Mouse (Mus musculus) midbrain, embryonic 10.5 days (tissue): ENCODE data around the gene Slc25a22. TPM values are rescaled to one million over a fixed set of nuclear protein-coding genes. Genes with fewer than 3 reads are reported as not detected.
"Not testable (repeated sequence)": the region's sequence is repeated elsewhere in the genome, so short reads cannot be mapped to it uniquely, and the experiment has no call there.

Source experiments
- DNase-seq: peaks from one replicate; pipeline ENCODE4 v3.0.0-alpha.2; 2017; ENCODE audit warnings: low spot score
- H3K27ac ChIP-seq: fragments of 300-500 bp; sonication (generic); replicated peaks from 2 replicates; pipeline ENCODE4 v1.5.1; 2016; ENCODE audit warnings: mild to moderate bottlenecking
- H3K27me3 ChIP-seq: fragments of 300-500 bp; sonication (generic); 2 replicates; pipeline ENCODE4 v1.6.1; 2016; ENCODE audit warnings: low read depth, mild to moderate bottlenecking; ENCODE audit not compliant: poor library complexity, severe bottlenecking
- H3K36me3 ChIP-seq: fragments of 300-500 bp; sonication (generic); 2 replicates; pipeline ENCODE4 v1.6.1; 2016; ENCODE audit warnings: mild to moderate bottlenecking, moderate library complexity
- H3K4me1 ChIP-seq: fragments of 300-500 bp; sonication (generic); 2 replicates; pipeline ENCODE4 v1.6.1; 2016
- H3K4me3 ChIP-seq: fragments of 300-500 bp; sonication (generic); 2 replicates; pipeline ENCODE4 v1.5.1; 2016; ENCODE audit warnings: mild to moderate bottlenecking, moderate library complexity
- H3K9me3 ChIP-seq: fragments of 300-500 bp; sonication (generic); replicated peaks from 2 replicates; pipeline ENCODE4 v1.6.1; 2016; ENCODE audit warnings: mild to moderate bottlenecking
- WGBS: fragments of 180-500 bp; shearing (Covaris S2); methylation state at CpG from one replicate; pipeline ENCODE4 v1.1.7; 2016; 5-methylcytosine and 5-hydroxymethylcytosine counted together
- polyA plus RNA-seq: library from polyadenylated mRNA; unstranded; fragments of >200 nt; fragmentation: Nextera tagmentation; extraction: Ambion mirVana; gene quantifications from 2 replicates; pipeline ENCODE4 v1.2.1, GENCODE M21; 2016

Slc25a22 gene
- polyA plus RNA-seq, 1 experiment from 2014 or later = 43.7 TPM

DNA sequence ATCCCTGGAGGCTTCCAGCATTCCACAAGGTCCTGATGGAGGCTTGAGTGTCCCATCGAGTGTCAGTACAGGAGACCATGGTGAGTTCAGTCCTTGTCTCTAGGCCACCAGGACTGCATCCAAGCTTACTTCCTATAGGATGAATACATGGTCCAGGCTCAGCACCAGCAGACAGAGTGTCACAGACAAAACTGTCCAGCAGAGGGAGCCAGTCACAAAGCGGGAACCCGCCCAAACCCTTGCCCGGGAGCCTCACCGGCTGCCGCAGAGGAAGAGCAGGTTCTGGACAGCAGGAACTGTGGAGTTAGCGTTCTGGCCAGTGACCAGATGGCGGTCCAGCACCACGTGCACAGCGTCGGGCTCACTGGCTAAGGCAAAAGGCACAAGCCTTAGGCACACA, 28.9 kb downstream of the Slc25a22 start:
- no peaks in the 10 kb centered on the region for H3K27me3 ChIP-seq
- WGBS = 14% methylated on average over 11 of the region's 11 CpGs
- H3K27ac ChIP-seq = peak overlapping the region; percentile 69
- H3K4me1 ChIP-seq = peaks cover 16% of the 10 kb centered on the region
- peak overlapping the region; percentile 22; the same call in 1 of the 2 replicates for H3K4me3 ChIP-seq
- peaks cover 45% of the 10 kb centered on the region for H3K36me3 ChIP-seq
- no peaks in the 10 kb centered on the region for H3K9me3 ChIP-seq
- DNase-seq = peak; percentile 87

DNA sequence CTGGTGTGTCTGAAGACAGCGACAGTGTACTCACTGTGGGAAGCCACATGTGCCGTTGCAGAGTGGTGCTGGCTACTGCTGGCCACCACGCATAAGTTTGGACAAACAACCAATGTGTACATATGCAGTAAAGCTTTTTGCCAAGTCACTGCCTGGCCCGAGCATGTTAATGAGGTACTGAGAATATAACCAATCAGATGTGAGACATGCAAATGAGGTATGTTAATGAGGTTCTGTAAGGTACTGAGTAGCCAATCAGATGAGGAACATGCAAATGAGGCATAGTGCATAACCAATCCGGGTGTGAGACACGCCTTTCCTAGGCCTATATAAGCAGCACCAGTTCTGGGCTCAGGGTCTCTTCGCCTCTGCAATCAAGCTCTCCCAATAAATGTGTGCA, 30.0 kb downstream of the Slc25a22 start:
- H3K27ac ChIP-seq, H3K9me3 ChIP-seq, H3K4me1 ChIP-seq, H3K4me3 ChIP-seq, H3K27me3 ChIP-seq, DNase-seq: not testable (repeated sequence)
- WGBS = 96% methylated on average over 7 of the region's 7 CpGs
- peaks cover 53% of the 10 kb centered on the region for H3K36me3 ChIP-seq

DNA sequence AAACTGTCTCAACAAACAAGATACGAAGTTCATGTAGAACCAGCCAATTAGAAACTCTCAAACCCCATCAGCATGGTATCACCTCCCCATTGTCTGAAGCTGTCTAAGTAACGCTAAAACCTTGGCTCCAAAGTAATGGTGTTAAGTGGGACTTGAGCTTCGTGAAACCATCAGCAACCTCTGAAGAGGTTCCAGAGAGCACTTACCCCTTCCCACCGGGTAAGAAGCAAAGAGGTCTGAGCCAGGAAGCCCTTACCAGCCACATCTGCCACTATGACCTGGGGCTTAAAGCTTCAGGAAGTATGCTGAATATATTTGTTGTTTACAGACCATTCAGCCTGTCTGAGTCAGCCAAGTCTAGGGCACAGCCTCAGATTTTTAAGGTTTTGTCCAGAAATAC, 32.2 kb downstream of the Slc25a22 start:
- H3K27ac ChIP-seq = no peak overlapping the region
- peaks cover 6% of the 10 kb centered on the region for H3K4me1 ChIP-seq
- H3K9me3 ChIP-seq = no peaks in the 10 kb centered on the region
- WGBS = 82% methylated on average over 4 of the region's 4 CpGs
- H3K27me3 ChIP-seq = no peaks in the 10 kb centered on the region
- no peak for DNase-seq
- H3K36me3 ChIP-seq = peaks cover 70% of the 10 kb centered on the region
- H3K4me3 ChIP-seq = no peak overlapping the region

DNA sequence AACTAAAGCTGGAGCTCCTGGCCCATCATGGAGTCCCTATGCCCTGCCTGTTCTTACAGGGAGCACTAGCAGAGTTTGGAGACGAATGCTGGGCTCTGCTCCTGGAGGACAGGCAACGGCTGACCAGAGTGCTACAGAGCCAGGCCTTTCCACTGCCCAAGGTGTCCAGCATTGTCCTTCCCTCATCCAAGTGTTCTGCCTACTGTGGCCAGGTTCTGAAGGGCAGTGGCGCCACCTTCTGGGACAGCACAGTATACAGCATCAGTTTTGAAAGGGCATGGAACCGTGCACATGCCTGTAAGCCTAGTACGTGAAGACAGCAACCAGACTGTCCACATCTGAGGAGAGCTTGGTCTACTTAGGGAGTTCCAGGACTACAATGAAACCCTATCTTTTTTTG, 34.4 kb downstream of the Slc25a22 start:
- 51% methylated on average over 5 of the region's 5 CpGs for WGBS
- Histone ChIP-seq H3K27me3 (no peaks in the 10 kb centered on the region), H3K36me3 (peaks cover 70% of the 10 kb centered on the region), H3K4me3 (peak overlapping the region; percentile 9; the same call in 1 of the 2 replicates), H3K27ac (no peak overlapping the region), H3K4me1 (no peaks in the 10 kb centered on the region), H3K9me3 (no peaks in the 10 kb centered on the region)
- DNase-seq = peak; percentile 54

DNA sequence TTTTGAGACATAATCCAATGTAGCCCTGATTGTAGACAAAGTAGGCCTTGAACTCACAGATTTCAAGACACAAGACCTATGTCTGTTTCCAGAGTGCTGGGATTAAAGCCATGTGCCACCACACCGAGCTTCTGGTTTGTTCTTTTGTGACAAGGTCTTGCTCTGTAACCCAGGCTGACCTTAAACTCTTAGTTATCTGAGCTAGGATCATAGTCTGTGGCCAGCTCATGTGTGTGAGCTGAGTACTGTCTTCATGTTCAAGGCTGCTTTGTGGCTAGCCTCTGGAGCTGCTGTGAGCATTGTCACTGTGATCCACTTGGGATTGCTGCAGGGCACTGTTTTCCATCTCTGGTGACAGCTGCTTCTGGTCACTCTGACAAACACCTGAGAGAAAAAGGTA, 42.3 kb downstream of the Slc25a22 start:
- Histone ChIP-seq H3K36me3 (peaks cover 45% of the 10 kb centered on the region), H3K27me3 (peaks cover 11% of the 10 kb centered on the region; the same call in 1 of the 2 replicates), H3K27ac (no peak overlapping the region), H3K9me3 (no peaks in the 10 kb centered on the region), H3K4me3 (no peak overlapping the region), H3K4me1 (peaks cover 21% of the 10 kb centered on the region)
- WGBS = 71% methylated on average over 1 of the region's 1 CpGs
- no peak for DNase-seq

DNA sequence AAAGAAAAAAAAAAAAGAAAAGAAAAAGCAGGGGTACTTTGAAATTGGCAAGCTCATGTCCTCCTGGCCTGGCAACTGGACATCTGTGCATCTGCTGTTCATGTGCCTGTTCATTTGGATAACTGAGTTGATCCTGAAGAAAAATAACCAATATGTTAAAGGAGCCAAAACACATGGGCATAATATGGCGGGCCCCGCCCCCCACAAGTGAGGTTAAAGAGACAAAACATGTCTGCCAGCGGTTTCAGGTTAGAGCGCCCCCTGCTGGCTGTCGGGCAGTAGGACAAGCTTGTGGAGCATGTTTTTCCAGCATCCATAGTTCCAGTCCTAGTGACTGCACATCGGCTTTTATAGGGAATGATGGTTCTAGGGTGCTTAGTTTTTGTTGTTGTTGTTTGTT, 42.9 kb downstream of the Slc25a22 start:
- 18% methylated on average over 6 of the region's 6 CpGs for WGBS
- Histone ChIP-seq H3K4me1 (peaks cover 21% of the 10 kb centered on the region), H3K27ac (no peak overlapping the region), H3K9me3 (no peaks in the 10 kb centered on the region), H3K36me3 (peaks cover 39% of the 10 kb centered on the region), H3K4me3 (no peak overlapping the region), H3K27me3 (peaks cover 16% of the 10 kb centered on the region; the same call in 1 of the 2 replicates)
- DNase-seq = peak; percentile 80

DNA sequence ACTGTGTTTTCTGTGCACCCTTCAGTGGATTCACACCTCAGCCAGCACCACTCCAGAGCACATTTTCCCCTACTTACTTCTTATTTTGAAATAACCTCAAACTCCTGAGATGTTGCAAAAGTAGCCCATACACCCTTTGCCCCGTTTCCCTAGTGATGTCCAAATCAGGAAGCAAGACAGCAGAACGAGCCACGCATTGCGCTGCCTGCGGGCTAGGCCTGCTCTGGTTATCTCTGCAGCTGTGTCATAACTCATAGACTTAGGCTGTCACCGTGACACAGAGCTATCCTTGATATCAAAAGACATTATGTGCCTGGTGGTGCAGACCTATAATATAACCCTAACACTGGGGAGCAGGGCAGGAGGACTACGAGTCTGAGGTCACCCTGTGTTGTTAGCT, 43.5 kb downstream of the Slc25a22 start:
- Histone ChIP-seq H3K9me3 (no peaks in the 10 kb centered on the region), H3K27me3 (peaks cover 22% of the 10 kb centered on the region; the same call in 1 of the 2 replicates), H3K4me3 (no peak overlapping the region), H3K36me3 (peaks cover 33% of the 10 kb centered on the region), H3K4me1 (peaks cover 21% of the 10 kb centered on the region), H3K27ac (no peak overlapping the region)
- DNase-seq = no peak
- WGBS = 90% methylated on average over 7 of the region's 7 CpGs

DNA sequence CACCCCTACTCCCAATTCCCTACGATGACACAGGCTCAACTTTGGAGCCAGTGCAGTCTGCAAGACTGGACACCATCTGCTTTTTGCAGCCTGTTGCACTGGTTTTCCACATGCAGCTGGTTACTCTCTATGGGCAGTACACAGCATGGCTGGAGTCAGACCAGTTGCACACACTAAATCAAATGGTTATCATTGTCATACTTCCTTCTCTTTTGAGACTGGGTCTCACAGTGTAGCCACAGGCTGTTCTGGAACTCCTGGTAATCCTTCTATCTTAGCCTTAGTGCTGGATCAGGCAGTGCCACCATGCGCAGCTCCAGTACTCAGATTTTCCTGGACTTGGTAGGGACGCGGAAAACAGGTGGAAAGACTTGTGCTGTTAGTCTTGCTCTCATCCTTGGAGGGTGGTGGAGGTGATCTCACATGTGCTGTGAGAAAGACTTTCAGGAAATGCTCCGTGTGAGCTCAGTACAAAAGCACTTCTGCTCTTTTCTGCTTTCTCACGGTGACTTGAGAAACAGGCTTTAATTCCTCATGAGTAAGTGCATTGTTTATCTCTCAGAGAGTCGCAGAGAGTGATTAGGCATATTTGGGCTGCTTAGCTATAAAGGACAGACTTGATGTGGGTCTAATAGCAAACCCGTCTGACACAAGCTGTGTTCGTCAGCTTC, 45.0 kb downstream of the Slc25a22 start:
- 37% methylated on average over 9 of the region's 9 CpGs for WGBS
- peaks cover 21% of the 10 kb centered on the region for H3K4me1 ChIP-seq
- DNase-seq = no peak

DNA sequence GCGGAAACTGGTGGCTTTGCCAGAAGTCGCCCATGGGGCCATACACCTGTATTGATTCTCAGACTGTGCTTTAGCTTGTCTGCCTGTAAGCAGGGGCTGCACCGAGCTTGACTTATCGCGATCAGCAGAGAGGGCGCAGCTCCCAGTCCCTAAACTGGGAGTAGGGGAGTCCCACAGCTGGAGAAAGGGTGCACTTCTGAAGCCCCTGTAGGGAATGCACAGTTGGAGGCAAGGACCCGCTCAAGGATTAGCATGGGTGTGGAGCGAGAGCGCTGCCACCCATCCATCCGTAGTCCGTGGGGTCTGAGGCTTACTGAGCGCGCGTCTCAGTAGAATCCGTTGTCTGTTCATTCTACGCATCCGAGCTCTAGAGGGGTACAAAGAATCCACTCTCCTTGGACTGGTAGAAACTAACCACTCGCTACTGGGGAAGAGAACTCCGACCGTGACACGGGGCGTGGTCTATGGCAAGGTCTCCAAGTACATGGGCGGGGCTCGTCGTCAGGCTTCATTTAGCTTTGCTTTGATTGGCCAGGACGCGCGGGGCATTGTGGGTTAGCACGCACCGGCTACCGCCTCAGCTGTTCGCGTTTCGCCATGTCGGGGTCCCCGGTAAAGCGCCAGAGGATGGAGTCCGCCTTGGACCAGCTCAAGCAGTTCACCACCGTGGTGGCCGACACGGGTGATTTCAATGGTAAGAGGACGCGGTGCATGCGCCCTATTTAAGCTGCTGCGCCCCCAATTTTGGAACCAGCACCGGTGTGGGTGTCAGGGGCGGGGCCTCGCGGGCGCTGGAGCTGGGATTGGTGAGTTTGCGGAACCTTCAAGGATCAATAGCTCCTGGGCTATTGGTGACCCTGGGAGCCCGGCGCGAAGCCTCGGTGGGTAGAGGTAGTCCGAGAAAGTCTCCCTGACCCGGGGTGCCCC, 45.8 kb downstream of the Slc25a22 start, which contains the start of gene Taldo1:
TSS of gene Taldo1 (plus strand) at position 575 of the 927 bp plus-strand sequence.
- peaks cover 21% of the 10 kb centered on the region for H3K4me1 ChIP-seq
- under 1% methylated on average over 57 of the region's 57 CpGs for WGBS
- peak within 1 kb of the TSS; percentile 80 for H3K4me3 ChIP-seq
- H3K27me3 ChIP-seq = peaks cover 30% of the 10 kb centered on the region; the same call in 1 of the 2 replicates
- H3K36me3 ChIP-seq = peaks cover 13% of the 10 kb centered on the region
- DNase-seq = peak; percentile 97
- peak within 1 kb of the TSS; percentile 88 for H3K27ac ChIP-seq
- no peaks in the 10 kb centered on the region for H3K9me3 ChIP-seq

More for the DNA sequence above, 45.0 kb downstream of the Slc25a22 start:
- Histone ChIP-seq H3K36me3 (peaks cover 18% of the 10 kb centered on the region), H3K27ac (peak overlapping the region; percentile 88), H3K27me3 (peaks cover 30% of the 10 kb centered on the region; the same call in 1 of the 2 replicates), H3K4me3 (peak overlapping the region; percentile 80), H3K9me3 (no peaks in the 10 kb centered on the region)

DNA sequence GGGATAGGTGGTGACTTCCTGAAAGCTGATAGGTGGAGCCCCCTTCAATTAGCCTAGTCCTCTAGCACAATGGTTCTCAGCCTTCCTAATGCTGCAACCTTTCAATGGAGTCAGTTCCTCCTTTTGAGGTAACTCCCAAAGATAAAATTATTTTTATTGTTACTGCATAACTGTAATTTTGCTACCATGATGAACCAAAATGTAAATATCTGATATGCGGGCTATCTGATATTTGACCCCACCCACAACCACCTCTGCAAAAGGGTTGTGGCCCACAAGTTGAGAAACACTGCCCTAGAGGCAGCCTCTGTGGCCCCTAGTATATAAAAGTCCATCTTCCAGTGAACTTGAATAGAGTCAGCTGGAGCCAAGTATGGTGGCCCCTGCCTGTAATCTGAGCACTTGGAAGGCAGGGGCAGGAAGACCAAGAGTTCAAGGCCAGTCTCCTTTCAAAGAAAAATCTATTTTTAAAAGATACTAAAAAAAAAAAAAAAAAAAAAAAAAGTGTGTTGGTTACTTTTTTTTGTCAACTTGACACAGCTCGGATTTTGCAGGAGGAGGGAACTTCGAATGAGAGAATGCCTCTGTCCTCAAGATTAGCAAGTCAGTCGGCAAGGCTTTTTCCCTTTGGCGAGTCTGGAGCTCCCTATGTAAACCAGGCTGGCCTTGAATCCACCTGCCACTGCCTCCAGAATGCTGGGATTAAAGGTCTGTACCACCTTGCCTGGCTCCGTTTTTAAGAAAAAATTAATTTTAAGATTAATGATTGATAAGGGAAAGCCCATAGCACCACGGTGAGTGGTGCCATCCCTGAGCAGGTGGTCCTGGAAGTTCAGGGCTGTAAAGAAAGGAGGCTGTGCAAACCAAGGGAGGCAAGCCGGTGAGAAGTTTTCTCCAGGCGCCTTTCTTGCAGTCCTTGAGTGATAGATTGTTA, 47.1 kb downstream of the Slc25a22 start:
- WGBS = 62% methylated on average over 9 of the region's 9 CpGs
- Histone ChIP-seq H3K36me3 (0 out of 2 replicates have a peak, but pooled peaks cover under 1% of the 10 kb centered on the region), H3K9me3 (no peaks in the 10 kb centered on the region), H3K4me1 (peaks cover 21% of the 10 kb centered on the region), H3K27me3 (peaks cover 30% of the 10 kb centered on the region; the same call in 1 of the 2 replicates), H3K4me3 (0 out of 2 replicates have a peak overlapping the region, but pooled peaks have one; percentile 80), H3K27ac (no peak overlapping the region)
- DNase-seq = no peak

DNA sequence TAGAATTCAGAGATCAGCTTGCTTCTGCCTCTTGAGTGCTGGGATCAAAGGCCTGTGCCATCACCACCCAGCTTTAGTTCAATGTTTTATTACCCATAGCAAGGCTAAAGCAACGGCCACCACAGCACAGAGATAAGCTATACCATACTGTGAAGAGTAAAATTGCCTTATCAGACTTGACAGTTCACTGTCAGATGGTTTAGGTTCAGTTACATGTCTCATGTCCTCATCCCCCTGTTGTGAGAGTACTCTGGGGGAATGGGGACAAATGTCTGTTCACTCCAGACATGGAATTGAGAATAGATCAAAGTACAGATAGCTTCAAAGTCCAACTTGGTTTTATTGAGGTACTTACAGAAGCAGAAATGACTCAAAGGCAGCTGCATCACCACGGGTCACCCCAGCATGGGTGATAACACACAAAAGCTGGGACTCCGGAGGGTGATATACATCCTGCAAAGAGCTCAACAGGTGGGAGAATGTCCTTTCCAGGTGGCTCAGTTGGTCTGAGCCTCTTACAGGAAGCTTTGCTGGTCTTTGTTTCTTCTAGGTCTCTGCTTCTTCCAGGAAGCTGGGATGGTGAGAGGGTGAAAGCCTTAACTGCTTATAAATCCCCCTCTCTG, 49.1 kb downstream of the Slc25a22 start:
- Histone ChIP-seq H3K4me3 (no peak overlapping the region), H3K9me3 (no peaks in the 10 kb centered on the region), H3K27ac (no peak overlapping the region), H3K27me3 (peaks cover 30% of the 10 kb centered on the region; the same call in 1 of the 2 replicates), H3K4me1 (peaks cover 20% of the 10 kb centered on the region), H3K36me3 (no peaks in the 10 kb centered on the region)
- no peak for DNase-seq
- WGBS = 64% methylated on average over 3 of the region's 3 CpGs
